Mouse (Mus musculus): Measurements from ENCODE around the gene Smndc1.

DNA sequence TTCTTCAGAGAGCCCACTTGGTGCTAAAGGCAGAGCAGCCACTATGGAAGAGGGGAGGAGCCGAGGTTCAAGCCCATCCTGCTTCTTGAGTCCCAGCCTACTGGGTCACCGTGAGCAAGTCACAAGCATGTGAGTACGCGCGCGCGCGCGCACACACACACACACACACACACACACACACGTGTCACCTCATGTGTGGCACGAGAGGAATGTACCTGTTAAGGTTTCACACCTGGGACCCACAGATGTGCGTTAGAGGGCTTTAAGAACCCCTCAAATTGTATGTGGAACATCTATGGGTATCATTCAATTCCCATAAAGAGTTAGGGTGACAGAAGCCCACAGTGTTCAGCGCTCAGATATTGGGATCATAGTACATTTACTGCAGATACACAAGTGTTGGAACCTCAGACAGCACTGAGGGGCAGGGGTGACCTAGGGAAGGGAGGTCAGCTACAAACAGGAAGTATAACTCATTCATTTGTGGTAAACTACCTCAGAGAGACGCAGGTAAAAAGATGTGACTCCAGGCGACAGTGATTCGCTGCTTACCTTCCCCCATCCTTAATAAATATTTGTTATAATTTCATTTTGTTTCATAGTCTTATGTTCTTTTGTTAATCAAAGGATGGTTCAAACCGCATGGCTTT, 33.6 kb upstream of the Smndc1 start:
- no peak for TF ChIP-seq CTCF (conservative IDR thresholded peaks at IDR 0.05; ENCODE audit: low read length)
- TF ChIP-seq NANOG (IDR thresholded peaks at IDR 0.05; ENCODE audit: borderline replicate concordance, low read length) = no peak

Measured in E14TG2a.4 (cell line).